In the genomic region with DNA sequence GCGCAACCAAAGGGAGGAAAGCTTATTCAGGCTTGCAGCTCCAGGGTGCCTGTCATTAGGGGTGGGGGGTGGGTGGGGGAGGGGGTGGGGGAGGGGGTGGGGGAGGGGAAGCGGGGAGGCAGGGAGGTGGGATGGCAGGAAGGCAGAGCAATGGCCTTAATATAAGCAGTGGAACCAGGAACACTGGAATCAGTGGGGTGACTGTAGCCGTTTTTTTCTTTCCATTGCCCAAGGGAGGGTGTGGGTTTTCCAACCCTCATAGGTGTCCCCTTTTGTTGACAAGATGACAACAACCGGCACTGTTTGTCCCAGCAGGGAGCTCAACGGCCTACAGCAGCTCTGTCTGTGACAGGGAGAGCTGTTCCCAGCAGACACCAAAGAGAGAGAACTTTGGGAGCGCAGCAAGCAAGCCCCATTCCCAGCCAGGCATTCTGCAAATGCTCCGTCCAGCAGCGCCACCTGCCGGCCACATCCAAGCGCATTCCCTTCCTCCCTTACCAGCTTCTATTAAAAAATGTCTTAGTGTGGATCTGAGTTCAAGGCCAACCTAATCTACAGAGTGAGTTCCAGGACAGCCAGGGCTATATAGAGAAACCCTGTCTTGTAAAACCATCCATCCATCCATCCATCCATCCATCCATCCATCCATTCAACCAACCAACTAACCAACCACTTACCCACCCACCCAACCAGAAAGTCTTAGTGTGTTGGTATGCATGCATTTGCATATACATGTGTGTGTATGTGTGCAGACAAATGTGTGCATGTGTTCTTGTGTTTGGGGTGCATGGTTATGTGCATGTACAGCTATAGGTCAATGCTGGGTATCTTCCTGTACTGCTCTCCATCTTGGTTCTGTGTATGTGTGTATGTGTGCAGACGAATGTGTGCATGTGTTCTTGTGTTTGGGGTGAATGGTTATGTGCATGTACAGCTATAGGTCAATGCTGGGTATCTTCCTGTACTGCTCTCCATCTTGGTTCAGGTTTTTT, we compare ENCODE assay signal across 8 mouse cellular contexts. TPM values are rescaled to one million over a fixed set of nuclear protein-coding genes. Genes with fewer than 3 reads are reported as not detected.
DNase-seq lines count a peak whose midpoint lies in the region; ATAC-seq and TF ChIP-seq lines count a peak whose summit lies in the region.

No protein-coding gene starts in this region.

- H3ac ChIP-seq in C2C12 (ENCODE audit: control insufficient read depth, insufficient read length, low read depth), result no peak overlapping the region

- H3K27me3 ChIP-seq in C2C12 (ENCODE audit: control insufficient read depth, insufficient read depth, insufficient read length), result peaks cover 3% of the 10 kb centered on the region
- no peaks in the 10 kb centered on the region for H3K27me3 ChIP-seq in heart, embryonic 12.5 days (replicated peaks)
- no peaks in the 10 kb centered on the region for H3K27me3 ChIP-seq in kidney, embryonic 16.5 days (ENCODE audit: insufficient read depth, low read length)
- H3K27me3 ChIP-seq in liver, adult 2 months (ENCODE audit: control insufficient read depth, insufficient read depth, low read length), result no peaks in the 10 kb centered on the region
- no peaks in the 10 kb centered on the region for H3K27me3 ChIP-seq in stomach, embryonic 14.5 days (ENCODE audit: control insufficient read depth, insufficient read depth, low read length)

- no peaks in the 10 kb centered on the region for H3K36me3 ChIP-seq in C2C12 (ENCODE audit: control insufficient read depth, insufficient read depth)
- no peaks in the 10 kb centered on the region for H3K36me3 ChIP-seq in heart, embryonic 12.5 days
- H3K36me3 ChIP-seq in kidney, embryonic 16.5 days (ENCODE audit: insufficient read depth, low read length), result no peaks in the 10 kb centered on the region
- H3K36me3 ChIP-seq in liver, adult 2 months (ENCODE audit: control insufficient read depth, insufficient read depth, low read length), result no peaks in the 10 kb centered on the region
- H3K36me3 ChIP-seq in stomach, embryonic 14.5 days (ENCODE audit: control insufficient read depth, insufficient read depth, low read length), result no peaks in the 10 kb centered on the region

- WGBS in heart, embryonic 12.5 days, result 9% methylated on average over 11 of the region's 11 CpGs
- 11% methylated on average over 11 of the region's 11 CpGs for WGBS in kidney, embryonic 16.5 days
- 22% methylated on average over 10 of the region's 11 CpGs for WGBS in liver, adult 2 months
- 12% methylated on average over 11 of the region's 11 CpGs for WGBS in stomach, embryonic 14.5 days

- no peak overlapping the region for H3K9ac ChIP-seq in heart, embryonic 12.5 days
- no peak overlapping the region for H3K9ac ChIP-seq in kidney, embryonic 16.5 days (replicated peaks; ENCODE audit: low read length)
- H3K9ac ChIP-seq in liver, adult 2 months (ENCODE audit: low read depth, low read length), result no peak overlapping the region
- H3K9ac ChIP-seq in stomach, embryonic 14.5 days (replicated peaks; ENCODE audit: low read depth, low read length), result no peak overlapping the region

- H3K27ac ChIP-seq in heart, embryonic 12.5 days (ENCODE audit: poor library complexity, severe bottlenecking), result no peak overlapping the region
- no peak overlapping the region for H3K27ac ChIP-seq in kidney, embryonic 16.5 days (ENCODE audit: low read length)
- no peak overlapping the region for H3K27ac ChIP-seq in liver, adult 2 months (replicated peaks; ENCODE audit: insufficient read depth, low read depth, low read length)
- H3K27ac ChIP-seq in stomach, embryonic 14.5 days (ENCODE audit: low read length), result no peak overlapping the region

- peak; percentile 79 for ATAC-seq in erythroblast, adult 5-6 weeks (replicated peaks; ENCODE audit: low FRiP score, poor library complexity, severe bottlenecking)
- peak; percentile 69 for ATAC-seq in heart, embryonic 12.5 days (ENCODE audit: insufficient number of reproducible peaks, low FRiP score)
- peak; percentile 88 for ATAC-seq in kidney, embryonic 16.5 days (ENCODE audit: low FRiP score, low TSS enrichment)
- ATAC-seq in stomach, embryonic 14.5 days (ENCODE audit: insufficient number of reproducible peaks, insufficient read depth, low FRiP score, low read depth), result 0 out of 2 replicates have a peak, but pooled peaks have one; percentile 50

- H3K4me3 ChIP-seq in C2C12 (ENCODE audit: insufficient read depth, poor library complexity, severe bottlenecking), result no peak overlapping the region
- no peak overlapping the region for H3K4me3 ChIP-seq in heart, embryonic 12.5 days
- no peak overlapping the region for H3K4me3 ChIP-seq in kidney, embryonic 16.5 days (ENCODE audit: low read length)
- H3K4me3 ChIP-seq in liver, adult 2 months (ENCODE audit: insufficient read depth, low read depth, low read length), result no peak overlapping the region
- H3K4me3 ChIP-seq in stomach, embryonic 14.5 days (ENCODE audit: low read depth, low read length), result no peak overlapping the region

- no peak for TF ChIP-seq POLR2A in liver, adult 2 months (IDR thresholded peaks at IDR 0.05; ENCODE audit: extremely low read depth, insufficient read depth, low read length)

- peak; percentile 91 for DNase-seq in brain, adult 2 months (ENCODE audit: low read depth, low spot score)
- DNase-seq in liver, adult 2 months (ENCODE audit: extremely low read depth, low read depth, low spot score), result peak; percentile 48
- DNase-seq in natural killer cell, adult 2 months (ENCODE audit: low spot score in 2 of 2), result peak; percentile 60 to 78

- H3K9me3 ChIP-seq in heart, embryonic 12.5 days (replicated peaks), result no peaks in the 10 kb centered on the region
- no peaks in the 10 kb centered on the region for H3K9me3 ChIP-seq in kidney, embryonic 16.5 days (ENCODE audit: low read length)
- H3K9me3 ChIP-seq in stomach, embryonic 14.5 days (ENCODE audit: control insufficient read depth, low read depth, low read length), result no peaks in the 10 kb centered on the region

- TF ChIP-seq CTCF in C2C12 (IDR thresholded peaks at IDR 0.05; ENCODE audit: control insufficient read depth, insufficient read depth, insufficient read length), result peak; percentile 78
- peak; percentile 97 for TF ChIP-seq CTCF in liver, adult 2 months (IDR thresholded peaks at IDR 0.05; ENCODE audit: low read depth, low read length)

- no peaks in the 10 kb centered on the region for H3K4me1 ChIP-seq in heart, embryonic 12.5 days (replicated peaks)
- no peaks in the 10 kb centered on the region for H3K4me1 ChIP-seq in kidney, embryonic 16.5 days (ENCODE audit: insufficient read depth, low read length)
- H3K4me1 ChIP-seq in liver, adult 2 months (ENCODE audit: control insufficient read depth, insufficient read depth, low read length), result no peaks in the 10 kb centered on the region
- H3K4me1 ChIP-seq in stomach, embryonic 14.5 days (ENCODE audit: control insufficient read depth, insufficient read depth, low read length), result no peaks in the 10 kb centered on the region

- H3K4me2 ChIP-seq in heart, embryonic 12.5 days, result peak overlapping the region; percentile 46
- H3K4me2 ChIP-seq in kidney, embryonic 16.5 days (replicated peaks; ENCODE audit: low read depth, low read length), result peak overlapping the region; percentile 25
- H3K4me2 ChIP-seq in stomach, embryonic 14.5 days (replicated peaks; ENCODE audit: low read depth, low read length), result 0 out of 2 replicates have a peak overlapping the region, but pooled peaks have one; percentile 12

- H3K79me2 ChIP-seq in C2C12 (ENCODE audit: control insufficient read depth, insufficient read depth), result no peaks in the 10 kb centered on the region
- H3K79me2 ChIP-seq in liver, adult 2 months (ENCODE audit: control insufficient read depth, insufficient read depth, low read length), result no peaks in the 10 kb centered on the region

- H3K79me3 ChIP-seq in C2C12 (ENCODE audit: low read depth), result no peaks in the 10 kb centered on the region

TF ChIP-seq in C2C12, 6 proteins besides CTCF, POLR2A, EP300 and RAD21:
- TF ChIP-seq CEBPB (IDR thresholded peaks at IDR 0.05; ENCODE audit: low read depth) (no peak), MAX (IDR thresholded peaks at IDR 0.05) (no peak), USF1 (IDR thresholded peaks at IDR 0.05; ENCODE audit: low read depth) (no peak), MYOD1 (IDR thresholded peaks at IDR 0.05; ENCODE audit: control insufficient read depth, insufficient read length, low read depth) (no peak), MYOG (IDR thresholded peaks at IDR 0.05; ENCODE audit: control insufficient read depth, extremely low read depth, insufficient read length) (no peak)
TF ChIP-seq in C2C12: peak in this region for 0.

RNA-seq across cellular contexts. Expression of gene Cd70, which starts 17.5 kb away (rescaled TPM):
- polyA plus RNA-seq in C2C12 (2012; fragmentation: generic; extraction: Trizol), result not detected
- total RNA-seq in erythroblast, adult 5-6 weeks (2015; ENCODE audit: low replicate concordance), result not detected in 2 replicates
- total RNA-seq in erythroblast, adult 5-6 weeks (2017; ENCODE audit: low replicate concordance), result not detected in 2 replicates
- polyA plus RNA-seq in heart, embryonic 12.5 days (2016; fragmentation: Nextera tagmentation; extraction: Ambion mirVana), result not detected in 2 replicates
- not detected in 2 replicates for polyA plus RNA-seq in kidney, embryonic 16.5 days (2015; fragmentation: Nextera tagmentation; extraction: Ambion mirVana)
- 1.0 TPM in 1 of 2 replicates, not detected in the other for total RNA-seq in liver, adult 2 months (2014; rRNA removed)
- not detected in 2 replicates for polyA plus RNA-seq in liver, adult 2 months (2012; rRNA removed)
- polyA plus RNA-seq in stomach, embryonic 14.5 days (2014; fragmentation: Nextera tagmentation; extraction: Ambion mirVana), result not detected in 2 replicates

RNA-seq across cellular contexts. Expression of gene Tnfsf14, which starts 26.9 kb away (rescaled TPM):
- polyA plus RNA-seq in C2C12 (2012; fragmentation: generic; extraction: Trizol), result not detected
- total RNA-seq in erythroblast, adult 5-6 weeks (2015; ENCODE audit: low replicate concordance), result 1.5 TPM in 1 of 2 replicates, not detected in the other
- 1.5 and 2.0 TPM in 2 replicates for total RNA-seq in erythroblast, adult 5-6 weeks (2017; ENCODE audit: low replicate concordance)
- 0.11 and 0.46 TPM in 2 replicates for polyA plus RNA-seq in heart, embryonic 12.5 days (2016; fragmentation: Nextera tagmentation; extraction: Ambion mirVana)
- 0.09 and 0.19 TPM in 2 replicates for polyA plus RNA-seq in kidney, embryonic 16.5 days (2015; fragmentation: Nextera tagmentation; extraction: Ambion mirVana)
- total RNA-seq in liver, adult 2 months (2014; rRNA removed), result 0.27 and 0.28 TPM in 2 replicates
- 0.42 and 0.75 TPM in 2 replicates for polyA plus RNA-seq in liver, adult 2 months (2012; rRNA removed)
- 0.31 TPM in 1 of 2 replicates, not detected in the other for polyA plus RNA-seq in stomach, embryonic 14.5 days (2014; fragmentation: Nextera tagmentation; extraction: Ambion mirVana)
